Mouse (Mus musculus) testis, adult 2 months (tissue): ENCODE measurements around the gene Dnal4. TPM values are rescaled to one million over a fixed set of nuclear protein-coding genes. Genes with fewer than 3 reads are reported as not detected.

Source experiments
- H3K27ac ChIP-seq: fragments of 200-500 bp; 2 replicates; pipeline ENCODE4 v1.5.1; 2012; ENCODE audit warnings: low read depth, low read length; ENCODE audit not compliant: control insufficient read depth, insufficient read depth
- H3K27me3 ChIP-seq: fragments of 200-500 bp; 2 replicates; pipeline ENCODE4 v1.6.1; 2012; ENCODE audit warnings: mild to moderate bottlenecking, low read length, moderate library complexity; ENCODE audit not compliant: control insufficient read depth, insufficient read depth
- H3K36me3 ChIP-seq: fragments of 200-500 bp; 2 replicates; pipeline ENCODE4 v1.6.1; 2012; ENCODE audit warnings: mild to moderate bottlenecking, low read length; ENCODE audit not compliant: control insufficient read depth, insufficient read depth
- H3K4me1 ChIP-seq: fragments of 200-500 bp; 2 replicates; pipeline ENCODE4 v1.6.1; 2012; ENCODE audit warnings: low read length; ENCODE audit not compliant: control insufficient read depth, insufficient read depth
- H3K4me3 ChIP-seq: fragments of 200-500 bp; 2 replicates; pipeline ENCODE4 v1.5.1; 2012; ENCODE audit warnings: low read depth, mild to moderate bottlenecking, low read length, moderate library complexity, mixed read lengths; ENCODE audit not compliant: control insufficient read depth
- CTCF ChIP-seq: fragments of 200-500 bp; IDR thresholded peaks from 2 replicates; pipeline ENCODE4 v1.5.1; 2012; ENCODE audit warnings: low read depth, mild to moderate bottlenecking, inconsistent platforms, low read length, moderate library complexity; ENCODE audit not compliant: control insufficient read depth, insufficient read depth, insufficient replicate concordance
- POLR2A ChIP-seq: fragments of 200-500 bp; IDR thresholded peaks from 2 replicates; pipeline ENCODE4 v1.6.1; 2012; ENCODE audit warnings: low read depth, mild to moderate bottlenecking, inconsistent platforms, low read length, moderate library complexity; ENCODE audit not compliant: control insufficient read depth
- polyA plus RNA-seq: library from polyadenylated mRNA; depleted of rRNA; stranded (reverse); fragments of >200 nt; gene quantifications from 2 replicates; pipeline ENCODE4 v1.2.3, GENCODE M21; 2012; rRNA removed

Dnal4 gene
- polyA plus RNA-seq, 1 experiment = 187 TPM

DNA sequence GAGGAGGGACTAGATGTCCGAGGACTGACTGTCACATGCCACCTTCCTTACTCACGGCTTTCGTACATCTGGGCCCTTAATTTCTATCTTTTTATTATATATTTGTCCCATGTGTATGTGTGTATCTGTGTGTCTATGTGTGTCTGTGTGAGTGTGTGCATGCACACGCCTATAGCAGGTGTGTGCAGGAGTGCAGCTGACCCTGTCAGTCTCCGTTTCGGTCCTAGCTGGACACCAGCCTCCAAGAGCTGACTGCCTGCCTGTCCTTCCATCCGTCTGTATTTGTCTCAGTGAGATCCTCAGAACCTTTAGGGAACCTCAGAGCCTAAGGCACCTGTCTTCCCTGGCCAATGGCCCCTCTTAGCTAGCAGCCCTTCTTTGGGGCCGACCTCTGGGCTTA is 57.4 kb downstream of the Dnal4 start:
- Histone ChIP-seq H3K36me3 (0 out of 2 replicates have a peak, but pooled peaks cover 1% of the 10 kb centered on the region), H3K27ac (no peak overlapping the region), H3K27me3 (no peaks in the 10 kb centered on the region), H3K4me1 (no peaks in the 10 kb centered on the region), H3K4me3 (no peak overlapping the region)
- TF ChIP-seq CTCF = no peak
- no peak for TF ChIP-seq POLR2A

- H3K27me3 ChIP-seq = no peaks in the 10 kb centered on the region
- H3K36me3 ChIP-seq = peaks cover 3% of the 10 kb centered on the region
- H3K27ac ChIP-seq = no peak overlapping the region
- no peak overlapping the region for H3K4me3 ChIP-seq
- TF ChIP-seq POLR2A = no peak
- no peak for TF ChIP-seq CTCF
- H3K4me1 ChIP-seq = no peaks in the 10 kb centered on the region
Measured at GRCm38 (mm10) chr15:79716710-79717109, 60.9 kb downstream of the Dnal4 start.

DNA sequence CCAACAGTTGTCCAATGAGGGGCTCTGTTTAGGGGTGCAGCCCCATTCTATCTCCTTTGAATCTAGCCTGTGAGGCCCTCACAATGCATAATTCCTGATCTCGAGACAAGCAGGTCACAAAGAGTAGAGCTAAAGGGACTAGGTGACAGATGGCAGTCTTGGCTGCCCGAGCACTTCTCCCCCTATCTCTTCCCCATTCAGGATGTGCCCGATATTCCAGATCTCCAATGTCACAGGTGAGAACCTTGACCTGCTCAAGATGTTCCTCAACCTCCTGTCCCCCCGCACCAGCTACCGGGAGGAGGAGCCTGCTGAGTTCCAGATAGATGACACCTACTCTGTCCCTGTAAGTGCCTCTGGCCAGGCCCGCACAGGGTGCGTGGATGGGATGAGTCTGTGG is 62.0 kb downstream of the Dnal4 start:
- Histone ChIP-seq H3K27ac (no peak overlapping the region), H3K27me3 (no peaks in the 10 kb centered on the region), H3K4me1 (no peaks in the 10 kb centered on the region), H3K36me3 (peaks cover 3% of the 10 kb centered on the region), H3K4me3 (no peak overlapping the region)
- TF ChIP-seq POLR2A (no peak), CTCF (no peak)

Other genes starting within 250 kb of the Dnal4 start
- gene Ddx17, start 231.1 kb downstream of the Dnal4 start, polyA plus RNA-seq = 159 and 193 TPM in 2 replicates
- gene Dmc1, start 172.7 kb downstream of the Dnal4 start, polyA plus RNA-seq = 7.0 and 8.6 TPM in 2 replicates
- gene Fam227a, start 118.9 kb downstream of the Dnal4 start, polyA plus RNA-seq = 20.0 and 20.4 TPM in 2 replicates
- 57.1 and 58.1 TPM in 2 replicates for gene Cby1, start 118.7 kb downstream of the Dnal4 start, polyA plus RNA-seq
- gene Tomm22, start 107.0 kb downstream of the Dnal4 start, polyA plus RNA-seq = 301 and 361 TPM in 2 replicates
- gene Josd1, start 89.9 kb downstream of the Dnal4 start, polyA plus RNA-seq = 22.6 and 24.9 TPM in 2 replicates
- gene Gtpbp1, start 87.0 kb downstream of the Dnal4 start, polyA plus RNA-seq = 38.8 and 42.7 TPM in 2 replicates
- gene Sun2, start 35.3 kb downstream of the Dnal4 start, polyA plus RNA-seq = 16.7 and 19.5 TPM in 2 replicates
- gene Nptxr, start 26.9 kb upstream of the Dnal4 start, polyA plus RNA-seq = 36.6 and 46.5 TPM in 2 replicates
- 0.10 TPM in 1 of 2 replicates, not detected in the other for gene Npcd, start 56.4 kb upstream of the Dnal4 start, polyA plus RNA-seq
- 4.6 and 6.6 TPM in 2 replicates for gene Cbx6, start 56.8 kb upstream of the Dnal4 start, polyA plus RNA-seq
- gene Apobec3, start 113.8 kb upstream of the Dnal4 start, polyA plus RNA-seq = 10.8 and 11.1 TPM in 2 replicates
- 44.0 and 47.8 TPM in 2 replicates for gene Cbx7, start 193.3 kb upstream of the Dnal4 start, polyA plus RNA-seq
- gene Pdgfb, start 237.1 kb upstream of the Dnal4 start, polyA plus RNA-seq = 1.6 and 1.9 TPM in 2 replicates